Mouse (Mus musculus) myocyte (in vitro differentiated cells): Measurements from ENCODE around the gene Cct3. TPM values are rescaled to one million over a fixed set of nuclear protein-coding genes. Genes with fewer than 3 reads are reported as not detected.
"Not testable (repeated sequence)": the region's sequence is repeated elsewhere in the genome, so short reads cannot be mapped to it uniquely, and the experiment has no call there.

Experiments
- H3K27me3 ChIP-seq: one replicate; pipeline ENCODE4 v1.6.1; 2011; ENCODE audit not compliant: control insufficient read depth, insufficient read depth, insufficient read length
- H3K36me3 ChIP-seq: one replicate; pipeline ENCODE4 v1.6.1; 2011; ENCODE audit not compliant: control insufficient read depth, insufficient read depth
- H3K4me2 ChIP-seq: one replicate; pipeline ENCODE4 v1.6.1; 2011; ENCODE audit warnings: low read depth, control low read depth
- H3K4me3 ChIP-seq: one replicate; pipeline ENCODE4 v1.5.1; 2011; ENCODE audit warnings: mild to moderate bottlenecking, control low read depth, moderate library complexity
- H3K79me2 ChIP-seq: one replicate; pipeline ENCODE4 v1.6.1; 2011; ENCODE audit not compliant: control insufficient read depth, insufficient read depth
- H3ac ChIP-seq: one replicate; pipeline ENCODE4 v1.6.1; 2011; ENCODE audit not compliant: control insufficient read depth, insufficient read length
- CEBPB ChIP-seq: IDR thresholded peaks from 2 replicates; pipeline ENCODE4 v1.6.1; 2011; ENCODE audit warnings: mild to moderate bottlenecking, moderate library complexity; ENCODE audit not compliant: poor library complexity, insufficient read depth, severe bottlenecking
- E2F4 ChIP-seq: IDR thresholded peaks from one replicate; pipeline ENCODE4 v1.6.1; 2011; ENCODE audit warnings: mild to moderate bottlenecking, control low read depth, moderate library complexity; ENCODE audit not compliant: insufficient read depth
- MAX ChIP-seq: IDR thresholded peaks from one replicate; pipeline ENCODE4 v1.6.1; 2011; ENCODE audit warnings: low read depth, mild to moderate bottlenecking, control low read depth
- MYOD1 ChIP-seq, 3 experiments: IDR thresholded peaks; one replicate each; pipeline ENCODE4 v1.6.1; 2011; ENCODE audit warnings: control low read depth in 2 of 3, low read depth in 2 of 3, mild to moderate bottlenecking in 2 of 3, moderate library complexity in 1 of 3; ENCODE audit not compliant: insufficient read length in 2 of 3, control insufficient read depth in 1 of 3
- MYOG ChIP-seq, 3 experiments: IDR thresholded peaks; one replicate each; pipeline ENCODE4 v1.6.1; 2011; ENCODE audit warnings: control low read depth in 2 of 3, low read depth in 2 of 3, mild to moderate bottlenecking in 2 of 3; ENCODE audit not compliant: insufficient read length in 2 of 3, control insufficient read depth in 1 of 3, insufficient read depth in 1 of 3
- POLR2A ChIP-seq: IDR thresholded peaks from one replicate; pipeline ENCODE4 v1.6.1; 2011; ENCODE audit warnings: low read depth, mild to moderate bottlenecking, control low read depth, moderate library complexity; ENCODE audit not compliant: insufficient read length
- POLR2AphosphoS2 ChIP-seq: IDR thresholded peaks from one replicate; pipeline ENCODE4 v1.6.1; 2011; ENCODE audit warnings: low read depth, control low read depth; ENCODE audit not compliant: insufficient read length
- REST ChIP-seq: IDR thresholded peaks from one replicate; pipeline ENCODE4 v1.6.1; 2011; ENCODE audit warnings: mild to moderate bottlenecking, control low read depth, moderate library complexity; ENCODE audit not compliant: insufficient read depth, insufficient read length
- SRF ChIP-seq: IDR thresholded peaks from one replicate; pipeline ENCODE4 v1.6.1; 2011; ENCODE audit warnings: low read depth; ENCODE audit not compliant: control insufficient read depth, insufficient read length
- TCF12 ChIP-seq: IDR thresholded peaks from one replicate; pipeline ENCODE4 v1.6.1; 2011; ENCODE audit warnings: mild to moderate bottlenecking, control low read depth; ENCODE audit not compliant: poor library complexity, insufficient read depth, severe bottlenecking
- TCF3 ChIP-seq: IDR thresholded peaks from one replicate; pipeline ENCODE4 v1.6.1; 2011; ENCODE audit warnings: low read depth, control low read depth; ENCODE audit not compliant: insufficient read length
- USF1 ChIP-seq: IDR thresholded peaks from one replicate; pipeline ENCODE4 v1.6.1; 2011; ENCODE audit warnings: low read depth, mild to moderate bottlenecking, control low read depth, moderate library complexity
- polyA plus RNA-seq: library from polyadenylated mRNA; unstranded; fragments of >200 nt; fragmentation: generic; extraction: Trizol; gene quantifications from one replicate; pipeline ENCODE4 v1.2.1, GENCODE M21; 2012; ENCODE audit warnings: missing spikeins

Cct3 gene
- polyA plus RNA-seq, 1 experiment: 409 TPM

- H3K27me3 ChIP-seq: peaks cover 71% of the 10 kb centered on the region
- TF ChIP-seq TCF3 (no peak), MYOG (IDR thresholded peaks at IDR 0.05; ENCODE audit: control insufficient read depth in 1 of 3, insufficient read depth in 1 of 3, insufficient read length in 2 of 3, low read depth in 2 of 3) (no peak), USF1 (no peak), E2F4 (no peak), CEBPB (no peak), SRF (no peak)
Observed at GRCm38 (mm10) chr3:88255950-88256349, 41.0 kb upstream of the Cct3 start.

GRCm38 (mm10) chr3:88256382-88256781 lies 40.5 kb upstream of the Cct3 start:
- Histone ChIP-seq H3K79me2 (no peaks in the 10 kb centered on the region), H3K4me3 (no peak overlapping the region), H3K4me2 (no peak overlapping the region), H3K27me3 (peaks cover 75% of the 10 kb centered on the region), H3K36me3 (no peaks in the 10 kb centered on the region), H3ac (no peak overlapping the region)
- TF ChIP-seq MYOD1 (IDR thresholded peaks at IDR 0.05; ENCODE audit: control insufficient read depth in 1 of 3, insufficient read length in 2 of 3, low read depth in 2 of 3) (no peak), POLR2A (no peak), E2F4 (no peak)

More at GRCm38 (mm10) chr3:88255950-88256349, 41.0 kb upstream of the Cct3 start:
- H3K4me3 ChIP-seq: no peak overlapping the region
- H3K79me2 ChIP-seq: no peaks in the 10 kb centered on the region
- H3K4me2 ChIP-seq: no peak overlapping the region
- no peak overlapping the region for H3ac ChIP-seq
- H3K36me3 ChIP-seq: no peaks in the 10 kb centered on the region

- H3K79me2 ChIP-seq: no peaks in the 10 kb centered on the region
- no peaks in the 10 kb centered on the region for H3K36me3 ChIP-seq
- H3K27me3 ChIP-seq: peaks cover 30% of the 10 kb centered on the region
- H3ac ChIP-seq: no peak overlapping the region
- no peak overlapping the region for H3K4me2 ChIP-seq
- TF ChIP-seq POLR2A: no peak
- no peak overlapping the region for H3K4me3 ChIP-seq
Observed at GRCm38 (mm10) chr3:88262346-88262745, 34.6 kb upstream of the Cct3 start.

GRCm38 (mm10) chr3:88268014-88268413 lies 28.9 kb upstream of the Cct3 start:
- not testable (repeated sequence) for H3K36me3 ChIP-seq, H3K4me3 ChIP-seq, H3K79me2 ChIP-seq, H3ac ChIP-seq, H3K4me2 ChIP-seq
- peaks cover 16% of the 10 kb centered on the region for H3K27me3 ChIP-seq

- Histone ChIP-seq H3K36me3 (no peaks in the 10 kb centered on the region), H3K4me2 (no peak overlapping the region), H3K79me2 (no peaks in the 10 kb centered on the region), H3ac (no peak overlapping the region), H3K27me3 (peaks cover 16% of the 10 kb centered on the region), H3K4me3 (no peak overlapping the region)
- no peak for TF ChIP-seq USF1
- TF ChIP-seq CEBPB: no peak
- no peak for TF ChIP-seq POLR2AphosphoS2
- TF ChIP-seq REST: no peak
- no peak for TF ChIP-seq TCF3
- TF ChIP-seq POLR2A: no peak
Observed at GRCm38 (mm10) chr3:88268991-88269390, 27.9 kb upstream of the Cct3 start.

- H3ac ChIP-seq, H3K4me3 ChIP-seq, H3K79me2 ChIP-seq, H3K27me3 ChIP-seq, H3K36me3 ChIP-seq, H3K4me2 ChIP-seq: not testable (repeated sequence)
Observed at GRCm38 (mm10) chr3:88271298-88271697, 25.6 kb upstream of the Cct3 start.

GRCm38 (mm10) chr3:88271859-88272258 lies 25.1 kb upstream of the Cct3 start:
- Histone ChIP-seq H3K4me2 (no peak overlapping the region), H3K27me3 (peaks cover 8% of the 10 kb centered on the region), H3ac (no peak overlapping the region), H3K4me3 (no peak overlapping the region), H3K36me3 (no peaks in the 10 kb centered on the region), H3K79me2 (no peaks in the 10 kb centered on the region)
- no peak for TF ChIP-seq MYOG (IDR thresholded peaks at IDR 0.05; ENCODE audit: control insufficient read depth in 1 of 3, insufficient read depth in 1 of 3, insufficient read length in 2 of 3, low read depth in 2 of 3)
- TF ChIP-seq E2F4: no peak
- TF ChIP-seq TCF3: no peak
- TF ChIP-seq TCF12: no peak
- TF ChIP-seq POLR2AphosphoS2: no peak
- no peak for TF ChIP-seq POLR2A
- no peak for TF ChIP-seq MAX
- TF ChIP-seq USF1: no peak
